Mouse (Mus musculus) CH12.LX (cell line): ENCODE data around the gene Asphd2. TPM values are rescaled to one million over a fixed set of nuclear protein-coding genes. Genes with fewer than 3 reads are reported as not detected.

Source experiments
- DNase-seq: peaks from one replicate; pipeline ENCODE4 v3.0.0-alpha.2; 2013; ENCODE audit errors: extremely low read depth
- H3K27ac ChIP-seq: 2 replicates; pipeline ENCODE4 v1.5.1; 2012; ENCODE audit warnings: low read depth, mild to moderate bottlenecking, control low read depth, moderate library complexity; ENCODE audit not compliant: insufficient read depth
- H3K27me3 ChIP-seq: replicated peaks from 2 replicates; pipeline ENCODE3; 2012; ENCODE audit warnings: inconsistent platforms
- H3K36me3 ChIP-seq, 2 experiments: replicated peaks in 1 of 2; 2 replicates each; pipeline versions ENCODE3 to v1.6.1; 2012; ENCODE audit warnings: inconsistent platforms in 1 of 2, low read length in 1 of 2, mild to moderate bottlenecking in 1 of 2, mixed read lengths in 1 of 2, moderate library complexity in 1 of 2; ENCODE audit not compliant: control insufficient read depth in 1 of 2, insufficient read depth in 1 of 2
- H3K4me1 ChIP-seq, 2 experiments: 2 replicates each; pipeline ENCODE4 v1.6.1; 2012; ENCODE audit warnings: inconsistent platforms in 1 of 2, moderate library complexity in 1 of 2; ENCODE audit not compliant: insufficient read depth in 2 of 2, control insufficient read depth in 1 of 2
- H3K4me2 ChIP-seq: 2 replicates; pipeline ENCODE4 v1.6.1; 2012; ENCODE audit warnings: low read depth, mild to moderate bottlenecking, control low read depth; ENCODE audit not compliant: poor library complexity, insufficient read depth, severe bottlenecking
- H3K4me3 ChIP-seq, 3 experiments: fragments of 150-350 bp in 1 of 3; sonication (generic) in 1 of 3; replicated peaks in 1 of 3; 2 replicates each; pipeline versions ENCODE3 to v1.5.1; 2011 to 2012; ENCODE audit warnings: low read depth in 2 of 3, low read length in 2 of 3, mild to moderate bottlenecking in 2 of 3, moderate library complexity in 2 of 3, control low read depth in 1 of 3, improper control_type of control experiment in 1 of 3, inconsistent platforms in 1 of 3, mixed read lengths in 1 of 3; ENCODE audit not compliant: poor library complexity in 1 of 3
- H3K79me2 ChIP-seq: replicated peaks from 2 replicates; pipeline ENCODE4 v1.6.1; 2012; ENCODE audit warnings: mild to moderate bottlenecking, moderate library complexity; ENCODE audit not compliant: control insufficient read depth, poor library complexity, insufficient read depth, severe bottlenecking; ENCODE audit errors: extremely low read depth
- H3K9ac ChIP-seq: 2 replicates; pipeline ENCODE4 v1.6.1; 2012; ENCODE audit warnings: low read depth, mild to moderate bottlenecking, control low read depth, moderate library complexity; ENCODE audit not compliant: insufficient read depth
- H3K9me3 ChIP-seq: replicated peaks from 2 replicates; pipeline ENCODE3; 2012; ENCODE audit warnings: low read length, inconsistent platforms, mixed read lengths
- BHLHE40 ChIP-seq: IDR thresholded peaks from 2 replicates; pipeline ENCODE4 v1.6.1; 2011; ENCODE audit warnings: mild to moderate bottlenecking, low read depth, low read length, improper control_type of control experiment
- CHD1 ChIP-seq: IDR thresholded peaks from 2 replicates; pipeline ENCODE4 v1.6.1; 2012; ENCODE audit warnings: low read depth, low read length, improper control_type of control experiment, inconsistent platforms
- CHD2 ChIP-seq: IDR thresholded peaks from 2 replicates; pipeline ENCODE4 v1.6.1; 2011; ENCODE audit warnings: low read length, improper control_type of control experiment
- CTCF ChIP-seq, 2 experiments: IDR thresholded peaks in 1 of 2; conservative IDR thresholded peaks in 1 of 2; 2 replicates each; pipeline ENCODE4 v1.5.1; 2011 to 2012; ENCODE audit warnings: low read depth in 2 of 2, low read length in 2 of 2, improper control_type of control experiment in 1 of 2, inconsistent platforms in 1 of 2, mild to moderate bottlenecking in 1 of 2, moderate library complexity in 1 of 2
- E2F4 ChIP-seq: IDR thresholded peaks from 2 replicates; pipeline ENCODE4 v1.6.1; 2011; ENCODE audit warnings: low read depth, low read length, improper control_type of control experiment; ENCODE audit not compliant: insufficient replicate concordance
- ELF1 ChIP-seq: IDR thresholded peaks from 2 replicates; pipeline ENCODE4 v1.6.1; 2014; ENCODE audit warnings: low read depth, mild to moderate bottlenecking, inconsistent platforms, low read length, improper control_type of control experiment
- EP300 ChIP-seq: IDR thresholded peaks from 2 replicates; pipeline ENCODE4 v1.6.1; 2011; ENCODE audit warnings: low read length, improper control_type of control experiment
- ETS1 ChIP-seq: conservative IDR thresholded peaks from 2 replicates; pipeline ENCODE4 v1.6.1; 2012; ENCODE audit warnings: low read depth, mild to moderate bottlenecking, inconsistent platforms, low read length, improper control_type of control experiment, moderate library complexity
- GABPA ChIP-seq: IDR thresholded peaks from 2 replicates; pipeline ENCODE4 v1.6.1; 2012; ENCODE audit warnings: low read depth, low read length, improper control_type of control experiment, inconsistent platforms; ENCODE audit not compliant: insufficient replicate concordance
- HCFC1 ChIP-seq: IDR thresholded peaks from 2 replicates; pipeline ENCODE4 v1.6.1; 2012; ENCODE audit warnings: low read depth, mild to moderate bottlenecking, inconsistent platforms, low read length, improper control_type of control experiment
- IRF4 ChIP-seq: IDR thresholded peaks from 2 replicates; pipeline ENCODE4 v1.6.1; 2014; ENCODE audit warnings: low read depth, mild to moderate bottlenecking, inconsistent platforms, low read length, improper control_type of control experiment
- JUN ChIP-seq: IDR thresholded peaks from 2 replicates; pipeline ENCODE4 v1.6.1; 2011; ENCODE audit warnings: low read depth, mild to moderate bottlenecking, low read length, improper control_type of control experiment, moderate library complexity; ENCODE audit not compliant: insufficient read depth
- JUND ChIP-seq: conservative IDR thresholded peaks from 2 replicates; pipeline ENCODE4 v1.6.1; 2011; ENCODE audit warnings: low read depth, low read length, improper control_type of control experiment
- KAT2A ChIP-seq: IDR thresholded peaks from 2 replicates; pipeline ENCODE4 v1.6.1; 2012; ENCODE audit warnings: low read length, improper control_type of control experiment, inconsistent platforms; ENCODE audit not compliant: insufficient replicate concordance
- MAFK ChIP-seq: IDR thresholded peaks from 2 replicates; pipeline ENCODE4 v1.6.1; 2011; ENCODE audit warnings: low read length, improper control_type of control experiment; ENCODE audit not compliant: insufficient replicate concordance
- MAX ChIP-seq: IDR thresholded peaks from 2 replicates; pipeline ENCODE4 v1.6.1; 2011; ENCODE audit warnings: low read length, improper control_type of control experiment
- MAZ ChIP-seq: IDR thresholded peaks from 2 replicates; pipeline ENCODE4 v1.6.1; 2012; ENCODE audit warnings: low read depth, mild to moderate bottlenecking, inconsistent platforms, low read length, improper control_type of control experiment, moderate library complexity
- MEF2A ChIP-seq: IDR thresholded peaks from 2 replicates; pipeline ENCODE4 v1.6.1; 2014; ENCODE audit warnings: low read depth, mild to moderate bottlenecking, inconsistent platforms, low read length, improper control_type of control experiment, borderline replicate concordance
- MXI1 ChIP-seq: IDR thresholded peaks from 2 replicates; pipeline ENCODE4 v1.6.1; 2011; ENCODE audit warnings: mild to moderate bottlenecking, low read depth, low read length, improper control_type of control experiment
- MYC ChIP-seq: IDR thresholded peaks from 2 replicates; pipeline ENCODE4 v1.6.1; 2011; ENCODE audit warnings: low read depth, mild to moderate bottlenecking, improper control_type of control experiment, low read length
- NELFE ChIP-seq: IDR thresholded peaks from 2 replicates; pipeline ENCODE4 v1.6.1; 2011; ENCODE audit warnings: low read depth, low read length, improper control_type of control experiment
- NRF1 ChIP-seq: IDR thresholded peaks from 2 replicates; pipeline ENCODE4 v1.6.1; 2014; ENCODE audit warnings: low read depth, mild to moderate bottlenecking, inconsistent platforms, low read length, improper control_type of control experiment, moderate library complexity
- PAX5 ChIP-seq: IDR thresholded peaks from 2 replicates; pipeline ENCODE4 v1.6.1; 2012; ENCODE audit warnings: low read length, inconsistent platforms, mixed read lengths
- POLR2A ChIP-seq: IDR thresholded peaks from 2 replicates; pipeline ENCODE4 v1.6.1; 2011; ENCODE audit warnings: low read depth, mild to moderate bottlenecking, improper control_type of control experiment, low read length
- POLR2AphosphoS2 ChIP-seq: IDR thresholded peaks from 2 replicates; pipeline ENCODE4 v1.6.1; 2011; ENCODE audit warnings: low read depth, low read length, improper control_type of control experiment
- RAD21 ChIP-seq: IDR thresholded peaks from 2 replicates; pipeline ENCODE4 v1.6.1; 2011; ENCODE audit warnings: low read depth, mild to moderate bottlenecking, low read length, improper control_type of control experiment, moderate library complexity
- RCOR1 ChIP-seq: conservative IDR thresholded peaks from 2 replicates; pipeline ENCODE4 v1.6.1; 2012; ENCODE audit warnings: low read depth, mild to moderate bottlenecking, inconsistent platforms, low read length, improper control_type of control experiment
- SIN3A ChIP-seq: IDR thresholded peaks from 2 replicates; pipeline ENCODE4 v1.6.1; 2012; ENCODE audit warnings: low read length, improper control_type of control experiment, inconsistent platforms
- SMC3 ChIP-seq: IDR thresholded peaks from 2 replicates; pipeline ENCODE4 v1.6.1; 2011; ENCODE audit warnings: low read depth, low read length, improper control_type of control experiment
- TBP ChIP-seq: conservative IDR thresholded peaks from 2 replicates; pipeline ENCODE4 v1.6.1; 2011; ENCODE audit warnings: low read depth, low read length, improper control_type of control experiment
- TCF12 ChIP-seq: IDR thresholded peaks from 2 replicates; pipeline ENCODE4 v1.6.1; 2014; ENCODE audit warnings: low read depth, mild to moderate bottlenecking, inconsistent platforms, low read length, improper control_type of control experiment
- UBTF ChIP-seq: IDR thresholded peaks from 2 replicates; pipeline ENCODE4 v1.6.1; 2012; ENCODE audit warnings: low read depth, mild to moderate bottlenecking, inconsistent platforms, low read length, improper control_type of control experiment, moderate library complexity
- USF1 ChIP-seq: IDR thresholded peaks from 2 replicates; pipeline ENCODE4 v1.6.1; 2014; ENCODE audit warnings: low read depth, mild to moderate bottlenecking, inconsistent platforms, low read length, improper control_type of control experiment
- USF2 ChIP-seq: conservative IDR thresholded peaks from 2 replicates; pipeline ENCODE4 v1.6.1; 2011; ENCODE audit warnings: low read depth, low read length, improper control_type of control experiment
- ZC3H11A ChIP-seq: IDR thresholded peaks from 2 replicates; pipeline ENCODE4 v1.6.1; 2012; ENCODE audit warnings: low read depth, mild to moderate bottlenecking, inconsistent platforms, low read length, improper control_type of control experiment
- ZKSCAN1 ChIP-seq: IDR thresholded peaks from 2 replicates; pipeline ENCODE4 v1.6.1; 2012; ENCODE audit warnings: low read depth, inconsistent platforms, low read length, improper control_type of control experiment, borderline replicate concordance
- ZMIZ1 ChIP-seq: IDR thresholded peaks from 2 replicates; pipeline ENCODE4 v1.6.1; 2012; ENCODE audit warnings: low read depth, mild to moderate bottlenecking, inconsistent platforms, low read length, improper control_type of control experiment
- ZNF384 ChIP-seq: IDR thresholded peaks from 2 replicates; pipeline ENCODE4 v1.6.1; 2012; ENCODE audit warnings: low read depth, low read length, improper control_type of control experiment, inconsistent platforms
- dilution Hi-C: fragments of 300-500 bp; cut with MboI; formaldehyde crosslinking; loops from 2 replicates; pipeline ENCODE4 v1.14.3; 2020; ENCODE audit warnings: low sequenced_read_pairs; ENCODE audit not compliant: extremely low pct_unique_long_range_greater_than_20kb, extremely low pct_ligation_motif_present
- in situ Hi-C: fragments of 300-500 bp; cut with MboI; formaldehyde crosslinking; loops from 3 replicates; pipeline ENCODE4 v1.14.3; 2019; ENCODE audit warnings: low sequenced_read_pairs, low pct_ligation_motif_present, low pct_unique_long_range_greater_than_20kb, mixed read lengths
- polyA plus RNA-seq: library from polyadenylated mRNA; unstranded; fragments of >175 nt; gene quantifications from 2 replicates; pipeline ENCODE4 v1.2.1, GENCODE M21; 2012; ENCODE audit warnings: low read depth; ENCODE audit not compliant: insufficient read length
- total RNA-seq, 2 experiments: library from RNA; depleted of rRNA; stranded (reverse); fragments of 300-350 nt in 1 of 2; fragments of >200 nt in 1 of 2; gene quantifications; 2 replicates each; pipeline ENCODE4 v1.2.3; 2012 to 2014

Gene Asphd2
- total and polyA plus RNA-seq, 3 experiments, result not detected

- Histone ChIP-seq H3K9me3 (no peaks in the 10 kb centered on the region), H3K27ac (no peak within 1 kb of the TSS), H3K4me2 (peak within 1 kb of the TSS; percentile 74), H3K4me1 (peaks cover 4 to 42% of the 10 kb centered on the region in 2 experiments; a peak in 2 of 4 replicates), H3K27me3 (no peaks in the 10 kb centered on the region), H3K36me3 (peaks cover 23 to 62% of the 10 kb centered on the region in 2 experiments)
- DNase-seq, result peak; percentile 71
- TF ChIP-seq ETS1 (peak; percentile 36), POLR2AphosphoS2 (no peak), MEF2A (peak; percentile 68), E2F4 (no peak), CHD1 (no peak), JUND (no peak), BHLHE40 (peak; percentile 76), ZKSCAN1 (no peak), PAX5 (no peak), MXI1 (peak; percentile 54; the same call in 1 of the 2 replicates), MYC (no peak), HCFC1 (peak; percentile 83), NRF1 (peak; percentile 61), USF2 (no peak), MAZ (peak; percentile 81), ZMIZ1 (peak; percentile 58), RAD21 (no peak), GABPA (peak; percentile 99), KAT2A (peak; percentile 16; the same call in 1 of the 2 replicates), UBTF (no peak), ELF1 (peak; percentile 73), USF1 (no peak), NELFE (peak; percentile 72), ZC3H11A (no peak), SIN3A (peak; percentile 81), MAX (no peak; the same call in 1 of the 2 replicates), EP300 (no peak), TBP (no peak), TCF12 (peak; percentile 70; the same call in 1 of the 2 replicates), CHD2 (no peak), CTCF (conservative IDR thresholded peaks at IDR 0.05 in 1 of 2, IDR thresholded peaks at IDR 0.05 in 1 of 2; ENCODE audit: low read depth in 2 of 2, low read length in 2 of 2) (no peak), ZNF384 (no peak), JUN (no peak), MAFK (no peak), RCOR1 (no peak), SMC3 (no peak), POLR2A (peak; percentile 69), IRF4 (peak; percentile 60; the same call in 1 of the 2 replicates)
- TF ChIP-seq, all 38 proteins: peak for 16
- Histone ChIP-seq H3K4me3 (peak within 1 kb of the TSS; percentile 98 to 100 (median 99)), H3K9ac (peak within 1 kb of the TSS; percentile 88), H3K79me2 (peaks cover 7% of the 10 kb centered on the region)
- dilution Hi-C loops (no loop called here), in situ Hi-C loops (no loop called here)
Measured at GRCm38 (mm10) chr5:112342463-112343204, 52.0 kb downstream of the Asphd2 start, which contains the start of the genes Srrd and Hps4. Gene Srrd (minus strand): TSS chr5:112343040. Gene Hps4 (plus strand): TSS chr5:112343083.
